Mouse (Mus musculus): ENCODE data around the gene Cep83. TPM values are rescaled to one million over a fixed set of nuclear protein-coding genes. Genes with fewer than 3 reads are reported as not detected.

The Cep83 gene
- 7.6 TPM for polyA plus RNA-seq (2017; shearing (Covaris generic))

GRCm38 (mm10) chr10:94688420-94689175, at the start of gene Cep83:
Cep83 (plus strand) TSS chr10:94688654.

